Mouse (Mus musculus) intestine, postnatal 0 days (tissue): ENCODE results near the gene Ormdl3. TPM values are rescaled to one million over a fixed set of nuclear protein-coding genes. Genes with fewer than 3 reads are reported as not detected.
"Not testable (repeated sequence)": the region's sequence is repeated elsewhere in the genome, so short reads cannot be mapped to it uniquely, and the experiment has no call there.

ENCODE experiments used
- ATAC-seq: fragments of 200-750 bp; cut with Nextera tagmentation; 2 replicates; pipeline ENCODE4 v1.8.0; 2017; ENCODE audit warnings: mild to moderate bottlenecking, moderate TSS enrichment, moderate library complexity
- H3K27ac ChIP-seq: fragments of 300-500 bp; sonication (generic); 2 replicates; pipeline ENCODE4 v1.5.1; 2014; ENCODE audit warnings: mild to moderate bottlenecking, low read depth, low read length, moderate library complexity
- H3K27me3 ChIP-seq: fragments of 300-500 bp; sonication (generic); replicated peaks from 2 replicates; pipeline ENCODE4 v1.6.1; 2014; ENCODE audit warnings: low read length, mixed read lengths; ENCODE audit not compliant: control insufficient read depth, insufficient read depth
- H3K36me3 ChIP-seq: fragments of 300-500 bp; sonication (generic); 2 replicates; pipeline ENCODE4 v1.6.1; 2014; ENCODE audit warnings: mild to moderate bottlenecking, moderate library complexity; ENCODE audit not compliant: control insufficient read depth, insufficient read depth
- H3K4me1 ChIP-seq: fragments of 300-500 bp; sonication (generic); replicated peaks from 2 replicates; pipeline ENCODE4 v1.6.1; 2014; ENCODE audit warnings: antibody characterized with exemption, low read length, mixed read lengths; ENCODE audit not compliant: control insufficient read depth, insufficient read depth
- H3K4me2 ChIP-seq: fragments of 300-500 bp; sonication (generic); replicated peaks from 2 replicates; pipeline ENCODE4 v1.6.1; 2014; ENCODE audit warnings: low read depth, mild to moderate bottlenecking, moderate library complexity
- H3K4me3 ChIP-seq: fragments of 300-500 bp; sonication (generic); 2 replicates; pipeline ENCODE4 v1.5.1; 2014; ENCODE audit warnings: low read depth, low read length
- H3K9ac ChIP-seq: fragments of 300-500 bp; sonication (generic); 2 replicates; pipeline ENCODE4 v1.6.1; 2014; ENCODE audit warnings: mild to moderate bottlenecking, low read depth, low read length
- H3K9me3 ChIP-seq: fragments of 300-500 bp; sonication (generic); 2 replicates; pipeline ENCODE4 v1.6.1; 2016; ENCODE audit warnings: mixed run types; ENCODE audit not compliant: control insufficient read depth
- CTCF ChIP-seq: sonication (generic); IDR thresholded peaks from 2 replicates; pipeline ENCODE4 v1.5.1; 2016; ENCODE audit warnings: low read depth, mild to moderate bottlenecking, control low read depth, antibody characterized with exemption, moderate library complexity
- WGBS: fragments of 180-500 bp; shearing (Covaris S2); extraction: QIAGEN DNeasy Blood & Tissue Kit; methylation state at CpG from one replicate; pipeline ENCODE4 v1.1.7; 2014; 5-methylcytosine and 5-hydroxymethylcytosine counted together
- polyA plus RNA-seq: library from polyadenylated mRNA; unstranded; fragments of >200 nt; fragmentation: Nextera tagmentation; extraction: Ambion mirVana; gene quantifications from 2 replicates; pipeline ENCODE4 v1.2.1, GENCODE M21; 2015

The Ormdl3 gene
- 139 and 150 TPM in 2 replicates for polyA plus RNA-seq

- Histone ChIP-seq H3K27ac (peak within 1 kb of the TSS; percentile 91), H3K4me1 (0 out of 2 replicates have a peak, but pooled peaks cover 3% of the 10 kb centered on the region), H3K27me3 (no peaks in the 10 kb centered on the region), H3K4me3 (peak within 1 kb of the TSS; percentile 93), H3K9me3 (no peaks in the 10 kb centered on the region), H3K36me3 (peaks cover 16% of the 10 kb centered on the region), H3K9ac (peak within 1 kb of the TSS; percentile 91), H3K4me2 (peak within 1 kb of the TSS; percentile 84)
- peak; percentile 72 for ATAC-seq
- 0% methylated on average over 49 of the region's 49 CpGs for WGBS
- TF ChIP-seq CTCF, result 0 out of 2 replicates have a peak, but pooled peaks have one; percentile 3
Observed at GRCm38 (mm10) chr11:98586892-98587563, at the start of gene Ormdl3. Ormdl3 (minus strand) TSS chr11:98587368.

- not testable (repeated sequence) for H3K4me2 ChIP-seq, H3K9me3 ChIP-seq, H3K27me3 ChIP-seq, ATAC-seq, H3K4me1 ChIP-seq, H3K4me3 ChIP-seq, H3K9ac ChIP-seq, H3K27ac ChIP-seq, H3K36me3 ChIP-seq
- TF ChIP-seq CTCF, result peak; percentile 72
- 35% methylated on average over 10 of the region's 10 CpGs for WGBS
Observed at GRCm38 (mm10) chr11:98635312-98635970, 48.3 kb upstream of the Ormdl3 start.

GRCm38 (mm10) chr11:98630646-98631045 is 43.5 kb upstream of the Ormdl3 start:
- Histone ChIP-seq H3K4me3 (no peak overlapping the region), H3K27ac (no peak overlapping the region), H3K4me1 (no peaks in the 10 kb centered on the region), H3K27me3 (no peaks in the 10 kb centered on the region), H3K9ac (no peak overlapping the region), H3K4me2 (no peak overlapping the region), H3K36me3 (no peaks in the 10 kb centered on the region), H3K9me3 (no peaks in the 10 kb centered on the region)
- ATAC-seq, result no peak
- WGBS, result 87% methylated on average over 5 of the region's 5 CpGs
- no peak for TF ChIP-seq CTCF

- no peak overlapping the region for H3K27ac ChIP-seq
- 94% methylated on average over 3 of the region's 3 CpGs for WGBS
- no peak for ATAC-seq
- H3K27me3 ChIP-seq, result no peaks in the 10 kb centered on the region
- no peaks in the 10 kb centered on the region for H3K9me3 ChIP-seq
- no peaks in the 10 kb centered on the region for H3K4me1 ChIP-seq
- no peak overlapping the region for H3K9ac ChIP-seq
- H3K4me2 ChIP-seq, result no peak overlapping the region
- TF ChIP-seq CTCF, result no peak
- H3K4me3 ChIP-seq, result no peak overlapping the region
- no peaks in the 10 kb centered on the region for H3K36me3 ChIP-seq
Observed at GRCm38 (mm10) chr11:98628706-98629105, 41.5 kb upstream of the Ormdl3 start.

- no peak for TF ChIP-seq CTCF
Observed at GRCm38 (mm10) chr11:98625611-98626410, 38.6 kb upstream of the Ormdl3 start, which contains the start of the genes Gm12355 and Gsdma3. Gm12355 (minus strand) TSS chr11:98625661. Gsdma3 (plus strand) TSS chr11:98626360.

GRCm38 (mm10) chr11:98624381-98624780 is 37.2 kb upstream of the Ormdl3 start:
- WGBS, result 97% methylated on average over 2 of the region's 2 CpGs

More at GRCm38 (mm10) chr11:98625611-98626410, 38.6 kb upstream of the Ormdl3 start, which contains the start of the genes Gm12355 and Gsdma3:
- H3K27me3 ChIP-seq, result no peaks in the 10 kb centered on the region
- no peak within 1 kb of the TSS for H3K9ac ChIP-seq
- no peak within 1 kb of the TSS for H3K4me3 ChIP-seq
- 0 out of 2 replicates have a peak, but pooled peaks cover 2% of the 10 kb centered on the region for H3K9me3 ChIP-seq
- no peaks in the 10 kb centered on the region for H3K4me1 ChIP-seq
- no peaks in the 10 kb centered on the region for H3K36me3 ChIP-seq
- 91% methylated on average over 10 of the region's 10 CpGs for WGBS
- no peak within 1 kb of the TSS for H3K27ac ChIP-seq
- ATAC-seq, result no peak
- no peak within 1 kb of the TSS for H3K4me2 ChIP-seq

GRCm38 (mm10) chr11:98623981-98624380 is 36.8 kb upstream of the Ormdl3 start:
- H3K4me2 ChIP-seq, H3K27me3 ChIP-seq, H3K9ac ChIP-seq, H3K9me3 ChIP-seq, H3K4me3 ChIP-seq, H3K36me3 ChIP-seq, H3K4me1 ChIP-seq, H3K27ac ChIP-seq, ATAC-seq: not testable (repeated sequence)
- WGBS, result 82% methylated on average over 6 of the region's 6 CpGs

More at GRCm38 (mm10) chr11:98624381-98624780, 37.2 kb upstream of the Ormdl3 start:
- H3K27me3 ChIP-seq, H3K9me3 ChIP-seq, H3K9ac ChIP-seq, ATAC-seq, H3K4me3 ChIP-seq, H3K4me2 ChIP-seq, H3K36me3 ChIP-seq, H3K27ac ChIP-seq, H3K4me1 ChIP-seq: not testable (repeated sequence)
